Mouse (Mus musculus): ENCODE results near the gene Dnmt3l.

Dnmt3l gene

DNA sequence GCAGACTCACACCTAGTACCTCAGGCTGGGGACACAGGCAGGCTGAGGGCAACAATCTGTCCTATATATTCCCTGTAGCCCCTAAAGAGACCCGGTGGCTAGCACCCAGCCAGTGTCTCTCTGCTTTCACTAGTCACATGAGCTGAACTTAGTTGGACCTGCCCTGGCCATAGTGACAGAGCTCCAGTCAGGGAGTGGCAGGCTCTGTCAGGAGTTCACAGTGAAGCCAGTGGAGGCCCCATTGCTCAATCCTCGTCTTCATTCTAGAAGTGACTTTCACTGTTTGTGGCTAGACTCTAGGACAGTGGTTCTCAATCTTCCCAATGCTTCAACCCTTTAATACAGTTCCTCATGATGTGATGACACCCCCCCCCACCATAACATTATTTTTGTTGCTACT is 9.8 kb upstream of the Dnmt3l start:
- DNase-seq (ENCODE audit: low spot score), result no peak

DNA sequence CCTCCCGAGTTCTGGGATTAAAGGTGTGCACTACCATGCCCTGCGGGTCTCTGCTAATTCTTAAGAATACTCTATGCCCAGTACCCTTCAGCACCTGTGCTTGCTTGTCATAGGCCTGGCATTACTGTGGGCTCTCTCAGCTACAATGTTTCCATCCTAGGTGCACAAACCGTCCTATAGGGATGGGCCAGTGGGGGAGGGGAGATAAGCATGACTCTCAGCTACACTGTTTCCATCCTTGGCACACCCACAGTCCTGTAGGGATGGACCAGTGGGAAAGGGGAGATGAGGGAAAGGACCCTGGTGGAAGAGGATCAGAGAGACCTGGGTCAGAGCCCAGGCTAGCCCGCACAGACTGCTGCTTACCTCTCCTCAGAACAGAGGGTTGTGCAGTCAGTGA is 4.6 kb upstream of the Dnmt3l start:
- no peak for DNase-seq (ENCODE audit: low spot score)

DNA sequence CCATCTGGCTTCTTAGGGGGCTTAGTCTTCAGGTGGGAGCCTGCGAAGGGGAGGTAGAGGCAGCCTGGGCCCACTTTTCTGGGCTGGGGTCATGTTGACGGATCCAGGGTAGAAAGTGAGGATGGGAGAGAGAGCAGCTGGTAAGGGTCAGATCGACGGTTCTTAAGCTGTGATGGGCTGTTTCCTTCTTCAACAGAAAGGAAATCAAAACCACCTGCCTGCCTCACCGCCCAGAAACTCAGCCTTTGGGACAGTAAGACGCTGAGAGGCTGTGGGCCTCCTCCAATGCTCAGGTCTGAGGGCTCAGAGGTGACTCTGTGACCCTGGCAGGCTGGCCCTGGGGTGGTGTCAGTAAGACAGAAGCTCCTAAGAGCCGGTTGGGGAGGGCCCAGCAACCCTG is 349 bp downstream of the Dnmt3l start:
- DNase-seq (ENCODE audit: low spot score), result no peak

DNA sequence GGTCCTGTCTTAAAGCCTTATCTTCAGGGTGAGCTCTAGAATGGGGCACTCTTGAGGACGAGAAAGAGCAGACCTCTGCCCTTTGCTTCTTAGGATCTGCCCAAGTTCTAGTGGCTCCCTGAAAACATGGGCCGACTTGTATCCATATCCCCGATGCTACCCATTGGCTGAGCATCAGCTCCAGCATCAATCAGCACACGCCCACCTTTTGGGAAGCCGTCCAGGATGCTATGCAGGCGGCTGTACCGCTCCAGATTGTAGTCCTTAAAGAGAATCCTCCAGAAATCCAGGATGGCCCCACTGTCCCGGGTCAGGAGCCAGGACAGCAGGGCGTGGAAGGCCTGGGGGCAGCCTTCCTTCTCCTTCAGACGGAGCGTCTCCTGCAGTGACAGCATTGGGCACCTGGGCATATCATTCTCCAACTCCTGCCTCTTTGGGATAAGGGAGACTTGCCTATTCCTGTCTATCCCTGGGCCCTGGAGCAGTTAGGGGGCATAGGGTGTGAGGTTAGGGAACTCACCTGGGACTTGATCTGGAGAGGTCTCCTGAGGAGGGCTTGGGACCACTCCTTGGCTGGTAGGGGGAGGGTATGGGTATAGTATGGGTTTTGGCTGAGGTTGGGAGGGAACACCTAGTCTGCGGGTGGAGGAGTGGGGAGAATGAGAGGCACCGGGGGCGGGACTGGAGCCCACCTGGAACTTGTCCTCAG is 1.1 kb downstream of the Dnmt3l start:
- no peak for DNase-seq (ENCODE audit: low spot score)

DNA sequence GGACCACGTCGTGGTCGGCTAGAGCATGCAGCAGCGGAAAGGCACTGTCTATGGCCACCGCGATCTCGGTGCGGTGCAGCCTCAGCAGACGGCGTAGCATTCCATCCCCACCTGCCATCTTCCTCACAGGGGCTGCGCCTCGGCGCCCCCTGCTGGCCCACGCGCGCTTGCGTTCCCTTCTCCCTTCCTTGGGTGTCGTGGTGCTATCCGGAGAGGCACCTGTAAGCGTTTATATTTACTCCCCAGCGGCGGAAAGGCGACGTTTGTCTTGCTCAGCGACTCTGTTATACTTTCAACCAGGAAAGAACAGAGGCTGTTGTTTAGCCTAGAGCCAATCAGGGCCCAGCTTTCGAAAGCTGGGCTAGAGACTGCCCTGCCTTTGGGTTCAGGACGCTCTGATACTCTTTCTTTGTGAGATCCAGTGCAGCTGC is 1.7 kb downstream of the Dnmt3l start, which contains the start of gene Aire:
Aire (minus strand) TSS at position 205 of the 431 bp plus-strand sequence.
- DNase-seq (ENCODE audit: low spot score), result no peak

DNA sequence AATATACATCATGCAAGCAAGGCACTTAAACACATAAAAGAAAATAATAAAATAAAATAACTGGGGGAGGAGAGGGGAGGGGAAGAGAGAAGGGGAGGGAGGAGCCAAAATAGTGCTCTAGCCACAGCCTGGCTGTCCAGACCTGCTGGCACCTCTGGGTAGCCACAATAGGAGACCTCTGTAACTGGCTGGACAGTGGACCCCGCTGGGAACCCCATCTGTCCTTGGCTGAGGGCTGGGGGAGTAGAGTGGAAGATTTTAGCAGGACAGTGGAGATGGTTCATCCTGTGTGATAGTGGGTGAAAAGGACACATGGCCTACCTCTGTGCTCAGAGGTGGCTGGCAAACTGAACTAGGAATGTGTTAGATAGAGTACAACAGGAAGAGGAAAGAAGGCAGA is 2.8 kb downstream of the Dnmt3l start:
- DNase-seq (ENCODE audit: low spot score), result no peak

DNA sequence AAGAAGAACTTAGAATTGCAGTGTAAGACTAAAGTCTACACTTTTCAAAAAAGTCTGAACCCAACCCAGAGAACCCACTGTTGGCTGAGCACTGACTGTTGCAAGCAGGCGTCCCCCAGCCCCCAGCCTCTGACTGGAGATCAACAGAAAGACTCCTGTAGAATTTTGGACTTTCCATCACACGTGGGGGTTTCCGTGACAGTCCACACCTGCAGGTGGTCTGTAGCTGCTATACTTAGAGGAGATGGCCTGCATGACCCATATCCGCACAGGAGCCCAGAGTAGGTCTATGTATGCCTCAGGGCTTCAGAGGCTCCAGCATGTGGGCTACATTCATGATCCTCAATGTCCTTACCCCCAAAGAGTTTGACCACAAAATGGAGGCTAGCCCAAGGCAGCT is 4.6 kb downstream of the Dnmt3l start:
- no peak for DNase-seq (ENCODE audit: low spot score)

DNA sequence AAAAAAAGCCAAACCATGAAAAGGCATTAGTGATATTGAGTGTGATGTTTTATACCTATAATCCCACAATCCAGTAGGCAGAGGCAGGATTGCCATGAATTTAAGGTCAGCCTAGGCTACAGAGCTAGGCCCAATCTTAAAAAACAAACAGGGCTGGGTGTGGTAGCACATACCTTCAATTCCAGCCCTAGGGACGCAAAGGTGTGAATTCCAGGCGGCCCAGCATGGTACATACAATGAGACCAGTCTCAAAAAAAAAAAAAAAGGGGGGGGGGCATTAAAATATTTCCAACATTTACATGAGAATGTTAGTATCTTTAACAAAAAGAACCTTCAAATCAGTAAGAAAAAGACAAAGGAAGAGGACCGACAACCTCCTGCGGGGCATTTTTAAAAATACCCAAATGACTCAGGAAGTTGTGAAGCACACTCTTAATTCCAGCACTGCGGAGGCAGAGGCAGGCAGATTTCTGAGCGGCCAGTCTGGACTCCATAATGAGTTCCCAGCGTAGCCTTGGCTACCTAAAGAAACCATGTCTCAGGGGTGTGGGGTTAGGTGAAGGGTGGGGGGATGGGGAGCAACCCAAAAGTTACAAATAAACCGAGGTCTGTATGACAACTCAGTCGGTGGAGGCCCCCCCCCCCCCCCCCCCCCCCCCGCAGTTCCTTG is 6.4 kb downstream of the Dnmt3l start:
- no peak for DNase-seq (ENCODE audit: low spot score)

DNA sequence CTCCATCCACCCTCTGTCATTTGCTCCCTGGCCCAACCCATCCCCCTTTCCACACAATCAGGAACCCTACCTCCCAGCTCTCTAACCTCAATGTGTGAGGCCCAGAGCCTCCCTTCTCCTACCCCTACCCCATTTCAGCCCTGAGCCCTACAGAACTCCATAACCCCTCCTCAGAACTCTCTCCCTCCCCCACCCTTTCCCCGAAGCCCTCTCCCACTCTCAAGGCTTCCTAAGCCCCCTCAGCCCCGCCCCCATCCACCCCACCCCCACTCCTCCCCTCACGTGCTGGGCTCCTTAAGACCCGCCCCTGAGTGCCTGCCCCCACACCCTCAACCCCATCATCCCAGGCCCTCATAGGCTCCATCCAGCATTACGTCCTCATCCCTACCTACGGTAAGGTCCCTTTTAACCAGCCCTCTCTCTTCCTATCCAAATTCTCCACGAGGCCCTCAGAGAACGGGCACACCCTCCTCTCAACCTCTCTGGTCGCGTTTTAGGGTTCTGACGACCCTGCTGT is 7.8 kb downstream of the Dnmt3l start:
- no peak for DNase-seq (ENCODE audit: low spot score)

DNA sequence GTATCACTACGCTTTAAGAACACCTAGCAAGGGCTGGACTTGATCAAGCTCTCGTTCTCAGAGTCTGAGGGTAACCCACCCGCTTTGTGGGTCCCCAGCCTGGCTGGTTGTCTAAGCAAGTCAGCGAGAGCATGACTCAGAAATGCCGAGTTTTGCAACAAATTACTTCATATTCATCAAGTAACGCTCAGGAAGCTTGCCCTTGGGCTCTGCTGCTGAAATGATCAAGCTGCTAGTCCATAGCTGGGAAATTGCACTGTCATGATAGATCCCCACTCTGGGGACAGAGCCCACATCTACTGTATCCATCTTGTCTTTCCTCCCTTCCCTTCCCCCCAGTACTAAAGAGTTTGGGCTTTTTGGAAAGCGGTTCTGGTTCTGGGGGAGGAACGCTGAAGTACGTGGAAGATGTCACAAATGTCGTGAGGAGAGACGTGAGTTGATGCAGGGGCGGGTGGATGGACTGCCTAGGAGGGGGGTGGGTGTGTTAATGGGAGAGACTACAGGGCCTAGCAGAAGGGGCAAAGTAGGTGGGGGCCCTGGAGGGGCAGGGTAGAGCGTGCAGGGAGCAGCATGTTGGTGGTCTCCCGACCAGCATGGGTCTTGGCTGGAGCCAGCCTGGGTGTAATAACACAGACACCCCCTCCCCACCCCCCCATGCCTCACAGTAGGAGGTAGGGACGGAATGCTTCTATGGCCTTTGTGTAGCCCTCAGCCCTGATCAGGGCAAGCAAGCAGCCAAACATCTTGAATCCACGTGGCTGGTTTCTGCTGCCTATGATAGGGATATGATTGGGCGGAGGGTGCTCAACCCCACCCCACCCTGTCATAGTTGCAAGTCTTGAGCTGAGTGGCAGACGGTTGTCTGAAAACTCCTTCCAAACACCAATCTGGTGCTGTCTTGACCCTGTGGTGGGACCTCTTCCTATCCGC is 13.2 kb downstream of the Dnmt3l start:
- no peak for DNase-seq (ENCODE audit: low spot score)

DNA sequence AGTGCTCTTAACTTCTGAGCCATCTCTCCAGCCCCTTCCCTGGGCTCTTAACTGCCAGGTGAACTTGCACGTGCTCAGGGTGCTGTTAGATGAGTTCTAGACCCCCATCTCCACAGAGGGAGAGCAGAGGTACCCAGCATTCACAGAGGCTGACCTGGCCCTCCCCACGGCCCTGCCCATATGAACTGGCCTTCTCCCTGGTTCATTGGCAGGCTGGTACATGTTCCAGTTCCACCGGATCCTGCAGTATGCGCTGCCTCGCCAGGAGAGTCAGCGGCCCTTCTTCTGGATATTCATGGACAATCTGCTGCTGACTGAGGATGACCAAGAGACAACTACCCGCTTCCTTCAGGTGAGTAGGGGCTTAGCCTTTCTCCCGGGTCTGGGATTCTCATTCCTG is 15.3 kb downstream of the Dnmt3l start:
- DNase-seq (ENCODE audit: low spot score), result no peak

DNA sequence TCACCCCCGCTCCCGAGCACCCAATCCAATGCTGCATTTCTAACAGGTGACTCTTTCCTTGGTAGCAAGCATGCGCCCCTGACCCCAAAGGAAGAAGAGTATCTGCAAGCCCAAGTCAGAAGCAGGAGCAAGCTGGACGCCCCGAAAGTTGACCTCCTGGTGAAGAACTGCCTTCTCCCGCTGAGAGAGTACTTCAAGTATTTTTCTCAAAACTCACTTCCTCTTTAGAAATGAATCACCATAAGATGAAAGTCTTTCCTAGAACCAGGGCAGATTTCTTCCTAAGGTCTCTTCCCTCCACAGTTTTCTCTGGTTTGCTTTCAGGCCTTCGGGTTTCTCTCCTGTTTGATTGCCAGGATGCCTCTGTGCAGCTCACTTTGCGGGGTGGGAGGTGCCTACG is 21.4 kb downstream of the Dnmt3l start:
- DNase-seq (ENCODE audit: low spot score), result no peak

DNA sequence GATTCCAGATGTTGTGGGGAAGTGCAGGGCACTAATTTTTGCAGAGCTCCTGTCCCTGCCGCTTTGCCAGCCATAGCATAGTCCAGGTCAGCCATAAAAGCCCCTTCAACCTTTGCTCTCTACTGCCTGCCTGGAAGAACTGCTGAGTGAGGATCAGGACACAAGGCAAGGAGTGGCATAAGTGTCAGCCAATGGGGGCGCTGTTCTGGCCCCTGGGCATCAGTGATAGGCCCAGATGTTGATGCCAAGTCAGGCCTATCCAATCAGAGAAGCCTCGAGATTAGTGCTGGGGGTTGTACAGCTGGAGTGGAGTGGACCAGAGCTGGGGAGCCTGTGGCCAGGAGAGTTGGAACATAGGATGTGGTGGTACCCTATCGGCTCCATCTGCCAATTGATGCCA is 25.5 kb downstream of the Dnmt3l start:
- no peak for DNase-seq (ENCODE audit: low spot score)

DNA sequence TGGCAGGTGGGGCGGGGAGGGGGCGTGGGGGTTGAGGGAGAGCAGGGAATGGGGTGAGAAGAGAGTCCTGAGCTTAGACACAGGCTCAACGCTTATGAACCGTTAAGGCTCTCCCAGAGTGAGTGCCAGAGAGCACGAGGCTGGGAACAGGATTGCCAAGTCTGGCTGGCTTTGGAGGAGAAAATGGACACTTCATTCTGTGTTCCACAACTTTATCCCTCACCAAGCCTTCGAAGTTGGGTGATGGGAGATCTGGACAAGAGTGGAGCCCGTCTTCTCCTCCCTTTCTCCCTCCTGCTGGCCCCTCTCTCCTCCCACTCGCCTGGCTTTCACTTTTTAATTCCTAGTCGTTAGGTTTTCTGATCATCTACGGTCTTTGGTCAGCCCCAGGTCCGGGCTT is 26.8 kb downstream of the Dnmt3l start:
- no peak for DNase-seq (ENCODE audit: low spot score)

DNA sequence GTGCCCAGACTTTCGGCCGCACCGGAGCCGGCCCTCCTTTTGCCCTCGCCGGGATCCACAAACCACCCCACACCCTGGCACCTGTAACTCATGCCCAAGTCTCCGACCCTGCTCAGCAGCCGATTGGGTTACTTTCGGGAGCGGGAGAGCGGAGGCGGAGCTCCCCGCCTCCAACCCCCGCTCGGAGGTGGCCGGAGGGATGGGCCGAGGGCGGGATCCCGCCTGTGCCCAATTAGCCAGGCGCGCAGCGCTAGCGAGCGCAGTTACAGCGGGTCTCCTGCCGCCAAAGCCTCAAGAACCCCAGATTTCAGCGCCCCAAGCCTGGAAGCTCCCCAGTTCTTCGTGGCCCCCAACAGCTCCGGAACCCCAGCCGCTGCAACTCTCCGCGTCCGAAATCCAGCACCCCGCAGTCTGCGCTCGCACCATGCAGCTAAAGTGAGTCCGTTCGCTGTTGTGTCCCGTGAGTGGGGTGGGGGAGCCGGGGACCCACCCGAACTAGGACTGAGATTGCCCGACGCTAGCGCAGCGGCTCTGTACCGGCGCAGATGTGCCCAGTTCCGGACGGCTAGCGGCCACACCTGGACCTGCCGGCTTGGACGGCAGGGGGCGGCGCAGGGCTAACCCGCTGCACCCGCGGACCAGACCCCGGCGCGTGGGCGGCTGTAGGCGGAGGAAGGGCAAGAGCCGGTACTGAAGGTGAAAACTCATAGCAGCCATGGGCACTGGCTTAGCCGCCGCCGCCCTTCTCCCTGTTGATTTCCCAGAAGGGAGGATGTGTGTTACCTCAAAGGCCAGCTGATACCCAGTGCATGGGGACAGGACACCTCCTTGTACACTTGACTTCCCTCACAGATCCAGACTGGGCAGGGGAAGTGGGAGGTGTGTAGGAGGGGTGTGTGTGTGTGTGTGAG is 27.6 kb downstream of the Dnmt3l start, which contains the start of gene Icosl:
Icosl (plus strand) TSS at position 202 of the 911 bp plus-strand sequence.
- DNase-seq (ENCODE audit: low spot score), result no peak

DNA sequence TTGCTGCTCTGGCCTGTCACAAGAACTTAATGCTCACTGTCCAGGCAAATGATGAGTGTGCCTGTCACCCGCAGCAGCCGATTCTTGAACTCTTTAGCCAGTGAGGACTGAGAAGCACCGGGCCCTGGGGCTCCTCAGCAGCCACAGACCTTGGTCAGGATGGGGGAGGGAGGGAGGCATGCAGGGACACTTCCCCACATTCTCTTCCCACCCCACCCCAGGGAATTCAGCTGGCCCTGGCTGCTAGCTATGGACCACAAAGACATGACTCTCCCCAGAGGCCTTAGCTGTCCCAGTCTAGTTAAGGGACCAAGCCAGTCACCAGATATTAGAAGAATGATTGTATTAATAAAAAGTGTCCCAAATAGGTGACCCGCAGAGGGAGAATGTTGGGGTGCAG is 32.4 kb downstream of the Dnmt3l start:
- DNase-seq (ENCODE audit: low spot score), result no peak

DNA sequence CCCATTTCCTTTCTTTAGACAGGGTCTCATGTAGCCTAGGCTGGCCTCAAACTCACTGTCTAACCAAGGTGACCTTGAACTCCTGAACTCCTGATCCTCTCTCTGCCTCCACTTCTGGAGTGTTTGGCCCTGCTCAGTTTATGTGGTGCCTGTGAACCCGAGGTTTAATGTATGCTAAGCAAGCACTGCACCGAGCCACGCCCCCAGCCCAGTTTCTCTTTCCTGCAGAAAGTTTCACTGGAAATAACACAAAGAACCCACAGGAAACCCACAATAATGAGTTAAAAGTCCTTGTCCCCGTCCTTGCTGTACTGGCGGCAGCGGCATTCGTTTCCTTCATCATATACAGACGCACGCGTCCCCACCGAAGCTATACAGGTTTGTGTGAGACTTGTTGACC is 33.2 kb downstream of the Dnmt3l start:
- DNase-seq (ENCODE audit: low spot score), result no peak

DNA sequence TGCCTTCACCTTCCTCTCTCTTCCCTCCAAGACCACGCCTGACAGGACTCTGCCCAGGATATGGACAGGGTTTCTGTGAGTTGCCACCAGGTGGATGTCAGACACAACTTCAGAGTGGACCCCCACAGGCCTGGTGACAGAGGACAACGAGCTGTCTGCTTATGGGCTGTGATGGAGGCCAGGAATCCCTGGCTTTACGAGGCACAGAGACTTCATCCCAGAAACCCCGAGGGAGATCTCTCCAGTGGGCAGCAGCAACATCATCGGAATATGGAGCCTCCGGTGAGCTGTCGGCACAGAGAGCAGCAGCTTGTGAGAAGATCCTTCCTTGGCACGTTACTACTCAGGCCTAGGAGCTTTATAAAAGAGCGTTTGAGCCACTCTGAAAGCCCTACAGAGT is 36.1 kb downstream of the Dnmt3l start:
- DNase-seq (ENCODE audit: low spot score), result no peak

DNA sequence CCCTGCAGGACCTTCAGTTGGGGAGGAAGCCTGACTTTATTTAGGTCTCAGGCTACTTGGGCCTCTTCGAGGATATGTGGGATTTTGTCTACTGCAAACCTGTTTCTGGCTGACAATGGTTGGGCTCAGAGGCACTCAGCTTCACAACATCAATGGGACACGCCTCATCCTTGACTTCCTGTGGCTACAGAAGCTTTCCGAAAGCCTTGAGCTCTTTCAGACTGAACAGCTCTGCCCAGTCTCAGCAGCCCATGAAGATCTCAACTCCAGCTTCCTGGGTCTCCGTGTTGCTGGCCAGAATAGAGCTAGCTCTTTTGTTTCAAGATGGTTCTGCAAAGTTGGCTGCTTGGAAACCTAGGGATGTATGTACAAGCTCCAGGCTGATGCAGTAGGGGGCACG is 36.5 kb downstream of the Dnmt3l start:
- no peak for DNase-seq (ENCODE audit: low spot score)

DNA sequence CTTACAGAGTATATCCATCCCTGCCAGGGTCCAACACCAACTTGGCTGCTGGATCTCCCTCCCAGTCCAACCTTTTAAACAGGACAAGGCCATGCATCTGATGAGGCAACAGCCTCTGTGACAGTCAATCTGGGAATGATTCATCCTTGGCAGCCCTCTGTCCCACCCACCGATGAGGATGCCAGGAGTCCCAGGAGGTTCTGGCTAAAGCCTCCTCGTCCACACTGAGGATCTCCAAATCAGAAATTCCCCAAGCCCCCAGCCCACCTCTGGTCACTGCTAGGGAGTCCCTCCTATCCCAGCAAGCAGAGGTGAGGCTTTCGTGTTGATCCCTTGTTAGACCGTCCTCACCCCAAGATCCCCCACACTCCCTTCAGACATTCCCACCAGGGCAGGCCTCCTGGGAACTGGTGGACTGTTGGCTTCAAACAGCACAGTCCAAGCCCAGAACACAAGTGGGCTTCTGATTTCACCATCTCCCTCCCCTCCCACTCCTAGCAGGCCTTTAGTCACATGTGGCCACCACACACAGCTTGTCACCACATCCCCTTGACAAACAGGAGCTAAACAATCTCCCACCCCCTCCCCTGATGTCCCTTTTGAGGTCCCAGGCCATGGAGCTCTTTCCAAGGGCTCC is 38.3 kb downstream of the Dnmt3l start:
- DNase-seq (ENCODE audit: low spot score), result no peak

DNA sequence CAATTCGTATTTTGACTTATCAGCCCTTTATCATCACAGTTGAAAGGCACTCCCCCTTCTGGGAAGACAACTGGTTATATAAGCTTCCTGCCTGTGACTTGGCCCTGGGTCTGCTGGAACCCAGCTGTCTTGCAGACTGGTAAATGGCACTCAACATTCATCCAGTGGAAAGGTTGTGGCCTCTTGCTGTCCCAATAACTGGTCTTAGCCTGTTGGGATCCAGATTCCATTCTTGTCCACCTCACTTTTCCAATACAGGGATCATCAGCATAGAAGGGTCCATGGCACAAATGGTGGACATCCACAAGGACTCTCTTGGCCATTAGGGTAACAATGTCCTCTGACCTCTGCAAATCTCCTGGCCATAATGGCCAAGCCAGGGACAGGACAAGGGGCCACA is 42.3 kb downstream of the Dnmt3l start:
- no peak for DNase-seq (ENCODE audit: low spot score)

Data from layer of hippocampus, adult 9-10 months (tissue).